Mouse (Mus musculus): Measurements from ENCODE around the gene Lrrc10. TPM values are rescaled to one million over a fixed set of nuclear protein-coding genes. Genes with fewer than 3 reads are reported as not detected.
A peak's percentile ranks its signal among the peaks of the same experiment; 100 is the strongest.
"Not testable (repeated sequence)": the region's sequence is repeated elsewhere in the genome, so short reads cannot be mapped to it uniquely, and the experiment has no call there.

Lrrc10 gene
- total and polyA plus RNA-seq, 2 experiments from 2014 or later = not detected

GRCm38 (mm10) chr10:117042295-117042694 lies 2.8 kb upstream of the Lrrc10 start:
- Histone ChIP-seq H3K27me3 (ENCODE audit: insufficient read depth, low read length) (no peaks in the 10 kb centered on the region), H3K36me3 (ENCODE audit: insufficient read depth) (no peaks in the 10 kb centered on the region), H3K4me3 (ENCODE audit: low read depth, low read length) (no peak overlapping the region), H3K9me3 (ENCODE audit: low read length) (no peaks in the 10 kb centered on the region), H3K27ac (ENCODE audit: low read depth, low read length) (no peak overlapping the region), H3K9ac (no peak overlapping the region), H3K4me2 (ENCODE audit: low read depth) (no peak overlapping the region), H3K4me1 (ENCODE audit: insufficient read depth) (no peaks in the 10 kb centered on the region)
- WGBS = 88% methylated on average over 14 of the region's 14 CpGs
- no peak for TF ChIP-seq CTCF (IDR thresholded peaks at IDR 0.05; ENCODE audit: low read depth)
- ATAC-seq (no peak), DNase-seq (no peak)

GRCm38 (mm10) chr10:117043497-117044166 lies 1.5 kb upstream of the Lrrc10 start:
- H3K9me3 ChIP-seq (ENCODE audit: low read length); H3K4me1 ChIP-seq (ENCODE audit: insufficient read depth); DNase-seq; H3K36me3 ChIP-seq (ENCODE audit: insufficient read depth); H3K9ac ChIP-seq; H3K27ac ChIP-seq (ENCODE audit: low read depth, low read length); ATAC-seq; H3K4me2 ChIP-seq (ENCODE audit: low read depth); H3K27me3 ChIP-seq (ENCODE audit: insufficient read depth, low read length); H3K4me3 ChIP-seq (ENCODE audit: low read depth, low read length): not testable (repeated sequence)
- WGBS = 59% methylated on average over 16 of the region's 16 CpGs

GRCm38 (mm10) chr10:117049253-117049652 lies 4.1 kb downstream of the Lrrc10 start:
- 82% methylated on average over 4 of the region's 4 CpGs for WGBS
- Histone ChIP-seq H3K4me1 (ENCODE audit: insufficient read depth) (no peaks in the 10 kb centered on the region), H3K27me3 (ENCODE audit: insufficient read depth, low read length) (no peaks in the 10 kb centered on the region), H3K27ac (ENCODE audit: low read depth, low read length) (no peak overlapping the region), H3K36me3 (ENCODE audit: insufficient read depth) (peaks cover 48% of the 10 kb centered on the region), H3K4me2 (ENCODE audit: low read depth) (no peak overlapping the region), H3K9ac (no peak overlapping the region), H3K9me3 (ENCODE audit: low read length) (no peaks in the 10 kb centered on the region), H3K4me3 (ENCODE audit: low read depth, low read length) (no peak overlapping the region)
- TF ChIP-seq CTCF (IDR thresholded peaks at IDR 0.05; ENCODE audit: low read depth) = no peak
- DNase-seq (no peak), ATAC-seq (no peak)

- no peaks in the 10 kb centered on the region for H3K9me3 ChIP-seq (ENCODE audit: low read length)
- H3K9ac ChIP-seq = no peak overlapping the region
- H3K27ac ChIP-seq (ENCODE audit: low read depth, low read length) = no peak overlapping the region
- TF ChIP-seq CTCF (IDR thresholded peaks at IDR 0.05; ENCODE audit: low read depth) = no peak
- H3K4me3 ChIP-seq (ENCODE audit: low read depth, low read length) = no peak overlapping the region
- H3K4me2 ChIP-seq (ENCODE audit: low read depth) = no peak overlapping the region
- DNase-seq = no peak
- peaks cover 56% of the 10 kb centered on the region for H3K36me3 ChIP-seq (ENCODE audit: insufficient read depth)
- ATAC-seq = no peak
- no peaks in the 10 kb centered on the region for H3K27me3 ChIP-seq (ENCODE audit: insufficient read depth, low read length)
- H3K4me1 ChIP-seq (ENCODE audit: insufficient read depth) = no peaks in the 10 kb centered on the region
- WGBS = 79% methylated on average over 4 of the region's 4 CpGs
These were observed 4.9 kb downstream of the Lrrc10 start for GRCm38 (mm10) chr10:117049961-117050597.

GRCm38 (mm10) chr10:117055668-117056067 lies 10.5 kb downstream of the Lrrc10 start:
- Histone ChIP-seq H3K4me3 (ENCODE audit: low read depth, low read length) (no peak overlapping the region), H3K9me3 (ENCODE audit: low read length) (no peaks in the 10 kb centered on the region), H3K27me3 (ENCODE audit: insufficient read depth, low read length) (no peaks in the 10 kb centered on the region), H3K4me1 (ENCODE audit: insufficient read depth) (no peaks in the 10 kb centered on the region), H3K27ac (ENCODE audit: low read depth, low read length) (no peak overlapping the region), H3K9ac (no peak overlapping the region), H3K4me2 (ENCODE audit: low read depth) (no peak overlapping the region), H3K36me3 (ENCODE audit: insufficient read depth) (peaks cover 96% of the 10 kb centered on the region)
- DNase-seq (no peak), ATAC-seq (no peak)
- 90% methylated on average over 4 of the region's 4 CpGs for WGBS
- TF ChIP-seq CTCF (IDR thresholded peaks at IDR 0.05; ENCODE audit: low read depth) = peak; percentile 41; the same call in 1 of the 2 replicates

- no peaks in the 10 kb centered on the region for H3K27me3 ChIP-seq (ENCODE audit: insufficient read depth, low read length)
- H3K9ac ChIP-seq = peak overlapping the region; percentile 74
- no peaks in the 10 kb centered on the region for H3K9me3 ChIP-seq (ENCODE audit: low read length)
- H3K4me3 ChIP-seq (ENCODE audit: low read depth, low read length) = peak overlapping the region; percentile 87
- 3% methylated on average over 15 of the region's 15 CpGs for WGBS
- H3K4me1 ChIP-seq (ENCODE audit: insufficient read depth) = peaks cover 5% of the 10 kb centered on the region; the same call in 1 of the 2 replicates
- DNase-seq (no peak), ATAC-seq (no peak)
- H3K27ac ChIP-seq (ENCODE audit: low read depth, low read length) = peak overlapping the region; percentile 86; the same call in 1 of the 2 replicates
- TF ChIP-seq CTCF (IDR thresholded peaks at IDR 0.05; ENCODE audit: low read depth) = no peak
- H3K4me2 ChIP-seq (ENCODE audit: low read depth) = peak overlapping the region; percentile 75
- H3K36me3 ChIP-seq (ENCODE audit: insufficient read depth) = peaks cover 39% of the 10 kb centered on the region
These were observed 17.7 kb downstream of the Lrrc10 start for GRCm38 (mm10) chr10:117062894-117063253.

GRCm38 (mm10) chr10:117063254-117064021 lies 18.3 kb downstream of the Lrrc10 start, which contains the start of gene Cct2:
TSS of gene Cct2 (minus strand) at chr10:117063814.
- H3K27ac ChIP-seq (ENCODE audit: low read depth, low read length) = peak within 1 kb of the TSS; percentile 87
- ATAC-seq (peak; percentile 96), DNase-seq (peak; percentile 99)
- no peaks in the 10 kb centered on the region for H3K27me3 ChIP-seq (ENCODE audit: insufficient read depth, low read length)
- H3K4me2 ChIP-seq (ENCODE audit: low read depth) = peak within 1 kb of the TSS; percentile 75
- H3K9ac ChIP-seq = peak within 1 kb of the TSS; percentile 74
- no peaks in the 10 kb centered on the region for H3K9me3 ChIP-seq (ENCODE audit: low read length)
- peak within 1 kb of the TSS; percentile 87 for H3K4me3 ChIP-seq (ENCODE audit: low read depth, low read length)
- peaks cover 5% of the 10 kb centered on the region; the same call in 1 of the 2 replicates for H3K4me1 ChIP-seq (ENCODE audit: insufficient read depth)
- under 1% methylated on average over 68 of the region's 68 CpGs for WGBS
- TF ChIP-seq CTCF (IDR thresholded peaks at IDR 0.05; ENCODE audit: low read depth) = 0 out of 2 replicates have a peak, but pooled peaks have one; percentile 10
- peaks cover 35% of the 10 kb centered on the region for H3K36me3 ChIP-seq (ENCODE audit: insufficient read depth)

Data from forebrain, postnatal 0 days (tissue).